Mouse (Mus musculus) large intestine, adult 2 months (tissue): ENCODE measurements around the gene Rock2. TPM values are rescaled to one million over a fixed set of nuclear protein-coding genes. Genes with fewer than 3 reads are reported as not detected.

Experiments used
- DNase-seq: peaks from one replicate; pipeline ENCODE4 v3.0.0-alpha.2; 2012; ENCODE audit warnings: low read depth, low spot score
- WGBS: fragments of 180-500 bp; shearing (Covaris S2); methylation state at CpG from one replicate; pipeline ENCODE4 v1.1.7; 2018; 5-methylcytosine and 5-hydroxymethylcytosine counted together
- polyA plus RNA-seq: library from polyadenylated mRNA; depleted of rRNA; stranded (reverse); fragments of >200 nt; gene quantifications from 2 replicates; pipeline ENCODE4 v1.2.3, GENCODE M21; 2012; rRNA removed

Gene Rock2
- polyA plus RNA-seq, result 6.5 and 8.1 TPM in 2 replicates

- DNase-seq, result no peak
- under 1% methylated on average over 125 of the region's 130 CpGs for WGBS
Measured at GRCm38 (mm10) chr12:16894396-16895220, at the start of gene Rock2. TSS of gene Rock2 (plus strand) at chr12:16894895.

GRCm38 (mm10) chr12:16847204-16847792, 47.4 kb upstream of the Rock2 start:
- no peak for DNase-seq
- WGBS, result 81% methylated on average over 4 of the region's 4 CpGs

GRCm38 (mm10) chr12:16848501-16848900, 46.2 kb upstream of the Rock2 start:
- DNase-seq, result no peak
- 88% methylated on average over 2 of the region's 2 CpGs for WGBS

DNA sequence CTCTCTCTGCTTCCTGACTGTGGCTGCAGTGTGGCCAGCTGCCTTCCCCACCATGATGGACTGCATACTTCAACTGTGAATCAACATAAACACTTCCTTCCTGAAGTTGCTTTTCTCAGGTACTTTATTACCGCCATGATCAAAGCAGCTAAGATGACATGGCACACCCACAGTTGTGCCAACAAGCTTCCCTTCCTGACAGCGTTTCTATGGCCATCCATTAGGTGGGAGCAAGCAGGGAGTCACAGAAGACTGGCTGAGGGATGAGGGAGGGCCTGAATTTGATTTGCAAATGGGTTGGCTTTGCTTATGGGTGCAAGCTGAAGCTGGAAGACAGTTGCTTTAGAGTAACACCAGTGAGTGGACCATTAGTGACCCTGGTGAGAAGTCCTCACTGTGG, 44.9 kb upstream of the Rock2 start:
- 29% methylated on average over 2 of the region's 2 CpGs for WGBS
- no peak for DNase-seq

- WGBS, result 47% methylated on average over 16 of the region's 16 CpGs
Measured at GRCm38 (mm10) chr12:16850431-16851375, 44.0 kb upstream of the Rock2 start.

GRCm38 (mm10) chr12:16853431-16854165, 41.1 kb upstream of the Rock2 start:
- 22% methylated on average over 11 of the region's 11 CpGs for whole genome bisulfite sequencing
- DNase-seq, result no peak

More at GRCm38 (mm10) chr12:16850431-16851375, 44.0 kb upstream of the Rock2 start:
- no peak for DNase-seq

DNA sequence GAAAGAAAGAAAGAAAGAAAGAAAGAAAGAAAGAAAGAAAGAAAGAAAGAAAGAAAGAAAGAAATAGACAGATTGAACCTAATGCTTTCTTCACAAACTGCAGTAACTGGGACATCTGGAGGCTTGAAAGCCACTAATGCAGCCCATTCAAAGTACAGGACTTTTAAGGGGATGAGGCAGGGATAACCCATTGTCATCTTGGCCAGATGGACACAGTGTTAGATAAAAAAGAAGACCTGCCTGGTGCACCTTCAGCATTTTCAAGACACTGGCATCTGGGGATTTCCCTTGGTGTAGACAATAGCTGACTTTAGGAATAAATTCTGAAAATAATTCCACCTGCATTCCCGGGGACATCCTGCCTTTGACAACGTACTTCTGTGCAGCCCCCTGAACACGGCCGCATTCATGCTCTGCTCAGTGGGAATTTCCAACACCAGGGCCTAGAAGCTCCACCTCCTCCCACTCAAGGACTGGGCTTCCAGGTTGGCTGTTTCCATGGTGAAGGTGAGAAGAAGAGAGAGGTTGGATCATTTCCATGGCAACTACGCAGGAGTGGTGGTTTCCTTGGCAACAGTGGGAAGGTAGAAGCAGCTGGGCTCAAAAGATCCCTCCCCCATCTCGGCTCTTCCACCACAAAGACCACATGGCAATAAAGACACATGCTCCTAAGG, 38.9 kb upstream of the Rock2 start:
- WGBS, result 84% methylated on average over 6 of the region's 6 CpGs

GRCm38 (mm10) chr12:16856306-16856679, 38.4 kb upstream of the Rock2 start:
- DNase-seq, result no peak
- 84% methylated on average over 2 of the region's 2 CpGs for WGBS

More for the DNA sequence above, 38.9 kb upstream of the Rock2 start:
- DNase-seq, result no peak

DNA sequence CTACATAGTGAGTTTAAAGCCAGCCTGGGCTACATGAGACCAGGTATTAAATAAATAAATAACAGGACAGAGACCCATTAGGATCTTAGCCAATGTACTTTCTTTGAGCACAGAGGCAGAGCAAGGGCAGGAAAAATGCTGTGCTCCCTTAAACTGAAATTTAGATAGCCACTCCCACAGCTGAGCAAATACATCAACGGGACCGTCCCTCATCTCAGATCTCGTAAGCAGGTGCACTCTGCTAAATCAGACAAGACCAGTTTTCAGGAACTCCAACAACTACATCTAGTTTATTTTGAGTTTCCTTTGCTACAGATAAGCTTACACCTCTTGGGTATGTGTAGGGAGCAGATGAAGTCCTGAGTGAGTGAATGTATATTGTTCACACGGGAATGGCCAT, 36.6 kb upstream of the Rock2 start:
- DNase-seq, result no peak
- 32% methylated on average over 4 of the region's 4 CpGs for WGBS

DNA sequence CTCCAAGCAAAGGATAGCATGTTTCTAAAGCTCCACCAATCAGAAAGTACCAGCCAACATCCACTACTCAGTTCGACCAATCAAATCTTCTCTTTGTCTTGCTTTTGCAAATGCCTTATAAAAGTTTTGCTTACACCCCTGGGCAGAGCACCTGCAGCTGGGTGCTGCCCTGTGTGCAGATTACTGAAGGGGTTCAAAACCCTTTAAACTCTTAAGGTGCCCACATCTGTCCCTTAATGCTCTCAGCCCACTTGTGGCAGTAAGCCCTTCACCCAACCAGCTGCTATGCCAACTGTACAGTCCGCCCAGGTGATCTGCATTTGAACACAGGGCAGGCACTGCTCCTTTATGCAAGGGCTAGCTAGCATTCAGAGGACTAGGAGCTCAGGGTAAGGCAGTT, 34.9 kb upstream of the Rock2 start:
- 87% methylated on average over 2 of the region's 2 CpGs for WGBS
- no peak for DNase-seq

DNA sequence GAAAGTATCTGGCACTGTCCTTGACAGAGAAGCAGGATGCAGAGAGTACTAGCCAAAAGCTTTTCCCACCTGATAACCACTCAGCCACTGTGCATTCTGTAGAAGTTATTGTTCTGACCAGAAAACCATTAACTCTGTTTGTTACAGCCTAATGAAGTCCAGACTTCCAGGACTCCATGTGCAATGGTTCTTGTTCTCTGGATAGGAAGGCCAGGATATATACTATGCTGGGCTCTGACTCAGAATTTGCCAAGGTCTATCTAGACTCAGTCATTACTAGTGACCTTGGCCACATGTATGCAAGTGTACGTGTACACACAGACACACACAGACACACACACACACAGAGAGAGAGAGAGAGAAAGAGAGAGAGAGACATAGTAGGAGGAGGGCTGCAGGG, 34.2 kb upstream of the Rock2 start:
- WGBS, result 75% methylated on average over 1 of the region's 1 CpGs
- DNase-seq, result no peak

- no peak for DNase-seq
- WGBS, result 59% methylated on average over 3 of the region's 3 CpGs
Measured at GRCm38 (mm10) chr12:16860961-16861360, 33.7 kb upstream of the Rock2 start.

- 75% methylated on average over 4 of the region's 4 CpGs for WGBS
- DNase-seq, result no peak
Measured at GRCm38 (mm10) chr12:16864477-16864876, 30.2 kb upstream of the Rock2 start.

DNA sequence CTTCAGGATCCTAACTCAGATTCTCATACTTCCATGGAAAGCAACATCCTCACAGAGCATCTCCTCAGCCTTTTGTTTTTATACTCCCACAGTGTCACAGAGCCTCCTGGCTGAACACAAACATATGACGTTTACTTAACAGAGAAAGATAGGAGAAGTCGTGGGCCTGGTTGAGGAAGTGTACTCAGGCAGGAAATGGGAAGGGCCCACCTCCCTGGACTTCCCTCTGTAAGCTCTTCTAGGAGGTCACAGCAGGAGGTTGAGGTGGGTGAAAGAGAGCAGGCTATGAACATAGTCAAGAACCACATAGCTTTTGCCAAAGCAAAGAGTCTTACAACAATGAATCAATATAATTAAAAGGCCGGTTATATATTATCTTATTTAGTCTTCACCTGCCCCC, 28.8 kb upstream of the Rock2 start:
- DNase-seq, result no peak
- 22% methylated on average over 3 of the region's 3 CpGs for WGBS

DNA sequence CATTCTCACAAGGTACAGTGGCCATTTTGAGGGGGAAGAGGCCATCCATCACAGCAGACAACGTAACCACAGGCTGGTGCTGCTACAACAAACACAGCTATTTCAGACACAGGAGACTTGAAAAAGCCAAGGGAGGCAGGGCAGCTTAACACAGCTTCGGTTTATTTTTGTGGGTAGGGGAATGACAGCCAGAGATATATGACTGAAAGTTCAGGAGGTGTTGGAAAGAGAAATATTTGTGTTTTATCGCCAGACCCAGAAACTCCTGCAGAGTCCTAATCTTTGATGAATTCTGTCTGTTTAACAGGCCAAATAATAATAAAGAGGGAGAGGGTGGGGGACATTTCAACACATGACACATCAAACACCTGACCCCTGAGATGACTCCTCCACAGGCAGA, 28.2 kb upstream of the Rock2 start:
- no peak for DNase-seq
- 57% methylated on average over 3 of the region's 3 CpGs for WGBS

- 89% methylated on average over 7 of the region's 7 CpGs for WGBS
- DNase-seq, result no peak
Measured at GRCm38 (mm10) chr12:16867306-16867705, 27.4 kb upstream of the Rock2 start.

DNA sequence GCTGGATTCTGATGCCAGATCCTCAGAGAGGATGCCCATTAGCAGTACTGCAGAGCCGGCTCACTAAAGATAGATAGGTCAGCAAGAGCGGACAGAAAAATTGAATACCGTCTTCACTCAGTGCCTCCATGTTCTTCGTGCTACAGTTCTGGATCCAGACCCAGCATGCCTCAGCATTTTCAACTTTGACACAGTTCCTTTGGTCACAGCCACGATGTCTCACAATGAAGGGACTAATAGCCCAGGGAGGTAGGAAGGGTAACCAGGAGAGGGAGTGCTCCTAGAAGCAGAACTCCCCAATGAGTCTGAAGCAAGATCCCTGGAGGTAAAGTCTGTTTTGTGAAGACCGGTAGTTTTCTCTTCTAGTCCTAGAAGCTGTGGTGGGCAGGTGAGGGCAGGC, 26.1 kb upstream of the Rock2 start:
- 84% methylated on average over 6 of the region's 6 CpGs for WGBS
- DNase-seq, result no peak

DNA sequence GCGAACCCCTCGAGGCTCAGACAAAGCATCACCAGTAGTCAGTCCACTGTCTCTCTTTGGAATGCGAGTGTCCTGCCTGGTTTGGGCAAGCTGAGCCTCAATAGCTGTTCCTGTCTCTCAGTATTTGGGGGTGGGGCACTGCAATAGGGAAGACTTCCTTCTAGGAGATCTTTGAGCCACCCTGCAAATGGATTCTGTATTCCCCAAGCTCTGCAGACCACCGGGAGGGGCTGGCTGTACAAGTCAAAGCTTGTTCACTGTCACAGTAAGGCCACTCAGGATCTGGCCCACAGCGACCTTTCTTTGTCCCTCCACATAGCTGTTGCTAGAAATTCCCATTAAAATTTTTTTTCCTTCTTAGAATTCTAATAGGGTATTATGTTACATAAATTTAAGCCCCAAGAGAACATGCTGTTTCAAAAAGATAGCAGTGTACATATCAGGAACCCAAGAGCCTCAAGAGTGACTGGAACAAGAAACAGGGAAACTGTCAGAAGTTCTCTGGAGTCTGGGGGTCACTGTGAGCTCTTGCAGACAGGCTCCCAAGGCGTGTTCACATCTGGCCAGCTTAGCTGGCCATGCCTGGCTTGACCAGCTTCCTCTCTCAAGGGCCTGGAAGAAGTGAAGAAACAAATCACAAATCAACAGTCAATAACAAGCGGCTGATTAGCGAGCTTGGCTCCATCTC, 25.5 kb upstream of the Rock2 start:
- WGBS, result 80% methylated on average over 8 of the region's 8 CpGs
- no peak for DNase-seq
